Mouse (Mus musculus): ENCODE measurements around the gene Cuzd1. TPM values are rescaled to one million over a fixed set of nuclear protein-coding genes. Genes with fewer than 3 reads are reported as not detected.

Cuzd1 gene
- total and polyA plus RNA-seq, 3 experiments = 0.10 TPM; not detected in 2

DNA sequence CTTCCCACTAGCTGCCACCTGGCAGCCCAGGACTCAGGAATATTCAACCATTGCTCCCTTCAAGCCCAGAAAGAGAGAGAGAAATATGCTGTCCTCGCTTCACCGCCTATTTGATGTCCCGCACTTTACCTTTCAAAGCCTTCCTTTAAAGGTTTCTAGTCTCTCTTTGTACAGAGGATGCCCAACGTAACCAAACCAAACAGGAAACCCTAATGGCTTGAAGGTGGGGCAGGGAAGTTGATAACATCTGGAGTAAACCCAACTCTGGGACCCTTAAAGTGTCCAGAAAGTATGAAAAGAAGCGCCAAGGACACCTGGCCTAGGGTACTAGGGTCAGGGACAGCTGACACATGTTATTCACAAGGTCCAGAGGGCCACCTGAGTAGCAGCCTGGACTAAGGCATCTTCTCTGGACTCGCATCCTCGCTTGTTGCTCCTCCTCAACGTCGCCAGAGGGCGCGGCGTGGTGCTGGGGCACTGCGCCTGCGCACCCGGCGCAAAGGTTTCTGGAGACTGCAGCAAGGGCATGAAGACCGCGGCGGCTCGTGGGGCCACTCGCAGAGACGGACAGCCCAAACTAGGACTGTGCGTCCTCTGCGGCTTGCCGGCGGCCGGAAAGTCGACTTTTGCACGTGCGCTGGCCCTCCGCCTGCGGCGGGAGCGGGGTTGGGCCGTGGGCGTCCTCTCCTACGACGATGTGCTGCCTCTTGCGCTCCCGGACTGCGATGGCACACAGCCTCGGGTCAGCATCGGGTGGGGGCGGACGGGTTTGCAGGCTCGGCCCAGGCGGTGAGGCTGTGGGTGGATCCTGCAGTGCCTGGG, 48.8 kb upstream of the Cuzd1 start, which contains the start of gene Pstk (continued):
- TF ChIP-seq MAX (IDR thresholded peaks at IDR 0.05; ENCODE audit: low read length) (no peak), UBTF (IDR thresholded peaks at IDR 0.05; ENCODE audit: low read depth, low read length) (peak; percentile 90), MXI1 (IDR thresholded peaks at IDR 0.05; ENCODE audit: low read depth, low read length) (peak; percentile 59), SMC3 (IDR thresholded peaks at IDR 0.05; ENCODE audit: low read depth, low read length) (peak; percentile 58), POLR2AphosphoS2 (IDR thresholded peaks at IDR 0.05; ENCODE audit: low read depth, low read length) (no peak; the same call in 1 of the 2 replicates), NELFE (IDR thresholded peaks at IDR 0.05; ENCODE audit: low read depth, low read length) (peak; percentile 92), TCF12 (IDR thresholded peaks at IDR 0.05; ENCODE audit: low read depth, low read length) (peak; percentile 79; the same call in 1 of the 2 replicates), NRF1 (IDR thresholded peaks at IDR 0.05; ENCODE audit: low read depth, low read length) (peak; percentile 97)

DNA sequence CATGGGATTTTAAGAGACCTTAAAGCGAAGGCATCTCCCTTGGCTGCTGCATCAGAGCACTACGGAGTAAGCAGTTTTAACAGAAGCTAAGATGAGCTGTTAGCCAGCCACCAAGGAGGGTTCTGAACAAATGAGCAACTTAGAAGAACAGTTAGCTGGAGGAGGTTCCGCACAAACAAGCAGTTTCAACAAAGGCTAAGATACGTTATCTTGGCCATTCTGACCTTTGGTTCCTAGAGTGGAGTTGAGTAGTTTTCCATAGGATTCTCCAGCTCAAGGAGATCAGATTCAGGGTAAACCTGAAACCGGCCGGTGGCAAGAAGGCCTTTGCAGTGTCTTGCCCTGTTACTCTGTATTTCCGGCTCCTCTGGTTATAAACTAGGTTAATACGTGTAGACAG, 42.0 kb upstream of the Cuzd1 start:
- peaks cover 3 to 12% of the 10 kb centered on the region in 2 experiments for H3K4me1 ChIP-seq (ENCODE audit: control insufficient read depth in 1 of 2, insufficient read depth in 2 of 2)
- TF ChIP-seq MAFK (IDR thresholded peaks at IDR 0.05; ENCODE audit: insufficient replicate concordance, low read length) (no peak), MXI1 (IDR thresholded peaks at IDR 0.05; ENCODE audit: low read depth, low read length) (no peak)
- H3K27ac ChIP-seq (ENCODE audit: insufficient read depth, low read depth) = no peak overlapping the region
- H3K9ac ChIP-seq (ENCODE audit: insufficient read depth, low read depth) = no peak overlapping the region
- H3K27me3 ChIP-seq (replicated peaks) = peaks cover 7% of the 10 kb centered on the region
- H3K36me3 ChIP-seq (replicated peaks in 1 of 2; ENCODE audit: control insufficient read depth in 1 of 2, insufficient read depth in 1 of 2, low read length in 1 of 2) = peaks cover 0 to 6% of the 10 kb centered on the region in 2 experiments
- H3K4me3 ChIP-seq (replicated peaks in 1 of 3; ENCODE audit: low read depth in 2 of 3, low read length in 2 of 3, poor library complexity in 1 of 3) = no peak overlapping the region
- dilution Hi-C loops (cut with MboI; ENCODE audit: extremely low pct_ligation_motif_present, extremely low pct_unique_long_range_greater_than_20kb, low sequenced_read_pairs) (no loop called here), in situ Hi-C loops (cut with MboI; ENCODE audit: low pct_ligation_motif_present, low pct_unique_long_range_greater_than_20kb, low sequenced_read_pairs) (no loop called here)
- H3K4me2 ChIP-seq (ENCODE audit: insufficient read depth, low read depth, poor library complexity, severe bottlenecking) = no peak overlapping the region
- peaks cover 10% of the 10 kb centered on the region for H3K79me2 ChIP-seq (replicated peaks; ENCODE audit: control insufficient read depth, extremely low read depth, insufficient read depth, poor library complexity, severe bottlenecking)
- H3K9me3 ChIP-seq (replicated peaks; ENCODE audit: low read length) = no peaks in the 10 kb centered on the region
- DNase-seq (ENCODE audit: extremely low read depth) = no peak

DNA sequence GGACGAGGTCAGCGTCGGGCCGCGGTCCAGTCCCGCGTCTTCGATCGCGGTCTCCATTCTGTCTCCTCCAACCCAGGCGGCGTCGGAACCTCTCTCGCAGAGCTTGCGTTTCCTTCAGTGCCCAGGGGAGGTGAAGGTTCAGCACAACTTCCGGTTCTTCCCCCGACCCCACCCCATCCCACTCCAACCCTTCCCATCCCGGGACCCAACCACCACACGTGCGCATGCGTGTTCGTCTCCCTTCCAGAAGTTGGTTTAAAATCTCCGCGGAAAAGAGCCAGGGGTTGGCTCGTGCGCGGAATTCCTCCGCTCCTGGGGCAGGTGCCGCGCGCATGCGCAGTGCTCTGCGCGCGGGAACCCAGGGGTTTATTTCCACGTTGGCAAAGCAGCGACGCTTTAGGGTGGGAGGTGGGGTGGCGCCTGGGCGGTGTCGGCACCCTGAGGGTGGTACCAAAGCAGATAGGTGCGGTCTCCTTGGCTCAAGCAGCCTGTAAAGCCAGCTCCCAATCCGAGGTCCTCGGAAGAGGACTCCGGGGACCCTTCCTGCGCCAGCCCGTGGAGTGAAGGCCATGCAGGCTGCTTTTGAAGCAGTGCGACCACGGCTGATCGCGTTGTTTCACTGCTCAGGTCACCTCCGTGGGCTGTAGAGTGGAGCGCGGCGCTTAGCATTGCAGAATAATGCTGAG, 40.7 kb upstream of the Cuzd1 start, which contains the start of gene 2310057M21Rik:
Gene 2310057M21Rik, minus strand, starts transcription at position 145 of the 686 bp plus-strand sequence.
- dilution Hi-C loops (cut with MboI; ENCODE audit: extremely low pct_ligation_motif_present, extremely low pct_unique_long_range_greater_than_20kb, low sequenced_read_pairs) (no loop called here), in situ Hi-C loops (cut with MboI; ENCODE audit: low pct_ligation_motif_present, low pct_unique_long_range_greater_than_20kb, low sequenced_read_pairs) (no loop called here)
- peak; percentile 94 for DNase-seq (ENCODE audit: extremely low read depth)
- H3K27me3 ChIP-seq (replicated peaks) = peaks cover 7% of the 10 kb centered on the region
- H3K9ac ChIP-seq (ENCODE audit: insufficient read depth, low read depth) = peak within 1 kb of the TSS; percentile 52
- peak within 1 kb of the TSS; percentile 21 for H3K27ac ChIP-seq (ENCODE audit: insufficient read depth, low read depth)
- peak; percentile 63 for TF ChIP-seq POLR2A (IDR thresholded peaks at IDR 0.05; ENCODE audit: low read depth, low read length)
- peak; percentile 89 for TF ChIP-seq TCF12 (IDR thresholded peaks at IDR 0.05; ENCODE audit: low read depth, low read length)
- TF ChIP-seq NELFE (IDR thresholded peaks at IDR 0.05; ENCODE audit: low read depth, low read length) = peak; percentile 58
- no peak; the same call in none of the 2 replicates for TF ChIP-seq MXI1 (IDR thresholded peaks at IDR 0.05; ENCODE audit: low read depth, low read length)
- TF ChIP-seq BHLHE40 (IDR thresholded peaks at IDR 0.05; ENCODE audit: low read depth, low read length) = peak; percentile 72
- no peak for TF ChIP-seq RCOR1 (conservative IDR thresholded peaks at IDR 0.05; ENCODE audit: low read depth, low read length)
- peak; percentile 42; the same call in 1 of the 2 replicates for TF ChIP-seq IRF4 (IDR thresholded peaks at IDR 0.05; ENCODE audit: low read depth, low read length)
- peak; percentile 88 for TF ChIP-seq HCFC1 (IDR thresholded peaks at IDR 0.05; ENCODE audit: low read depth, low read length)
- TF ChIP-seq CHD1 (IDR thresholded peaks at IDR 0.05; ENCODE audit: low read depth, low read length) = no peak
- TF ChIP-seq ELF1 (IDR thresholded peaks at IDR 0.05; ENCODE audit: low read depth, low read length) = peak; percentile 55; the same call in 1 of the 2 replicates
- TF ChIP-seq NRF1 (IDR thresholded peaks at IDR 0.05; ENCODE audit: low read depth, low read length) = peak; percentile 95
- TF ChIP-seq MEF2A (IDR thresholded peaks at IDR 0.05; ENCODE audit: borderline replicate concordance, low read depth, low read length) = peak; percentile 9; the same call in 1 of the 2 replicates
- peak; percentile 78; the same call in 1 of the 2 replicates for TF ChIP-seq TBP (conservative IDR thresholded peaks at IDR 0.05; ENCODE audit: low read depth, low read length)
- TF ChIP-seq UBTF (IDR thresholded peaks at IDR 0.05; ENCODE audit: low read depth, low read length) = peak; percentile 69; the same call in 1 of the 2 replicates
- TF ChIP-seq SIN3A (IDR thresholded peaks at IDR 0.05; ENCODE audit: low read length) = peak; percentile 75
- no peak for TF ChIP-seq ZKSCAN1 (IDR thresholded peaks at IDR 0.05; ENCODE audit: borderline replicate concordance, low read depth, low read length)
- H3K36me3 ChIP-seq (replicated peaks in 1 of 2; ENCODE audit: control insufficient read depth in 1 of 2, insufficient read depth in 1 of 2, low read length in 1 of 2) = peaks cover 6 to 19% of the 10 kb centered on the region in 2 experiments
- no peaks in the 10 kb centered on the region for H3K9me3 ChIP-seq (replicated peaks; ENCODE audit: low read length)
- H3K4me1 ChIP-seq (ENCODE audit: control insufficient read depth in 1 of 2, insufficient read depth in 2 of 2) = peaks cover 3 to 12% of the 10 kb centered on the region in 2 experiments
- peaks cover 10% of the 10 kb centered on the region for H3K79me2 ChIP-seq (replicated peaks; ENCODE audit: control insufficient read depth, extremely low read depth, insufficient read depth, poor library complexity, severe bottlenecking)
- peak within 1 kb of the TSS; percentile 85 to 97 (median 85) for H3K4me3 ChIP-seq (replicated peaks in 1 of 3; ENCODE audit: low read depth in 2 of 3, low read length in 2 of 3, poor library complexity in 1 of 3)
- peak within 1 kb of the TSS; percentile 97 for H3K4me2 ChIP-seq (ENCODE audit: insufficient read depth, low read depth, poor library complexity, severe bottlenecking)

All from CH12.LX (cell line).